Mouse (Mus musculus): ENCODE measurements at regions not wholly inside any gene's neighbourhood (a gene's known extent, or its start where the extent isn't known, plus 50 kb on each side); places are given as distances from the start of the nearest gene placed in this dataset.

GRCm38 (mm10) chr9:84178705-84179104 lies 253.8 kb downstream of the Bckdhb start:
- DNase-seq (ENCODE audit: extremely low spot score, low read depth, low spot score), result no peak

- DNase-seq (ENCODE audit: extremely low spot score, low read depth, low spot score), result no peak
Observed at GRCm38 (mm10) chr9:84179238-84179637, 254.3 kb downstream of the Bckdhb start.

GRCm38 (mm10) chr9:84183637-84184374 lies 258.9 kb downstream of the Bckdhb start:
- DNase-seq (ENCODE audit: extremely low spot score, low read depth, low spot score), result no peak

- no peak for DNase-seq (ENCODE audit: extremely low spot score, low read depth, low spot score)
Observed at GRCm38 (mm10) chr9:84187531-84187930, 262.6 kb downstream of the Bckdhb start.

- no peak for DNase-seq (ENCODE audit: extremely low spot score, low read depth, low spot score)
Observed at GRCm38 (mm10) chr9:84193405-84193804, 268.5 kb downstream of the Bckdhb start.

- no peak for DNase-seq (ENCODE audit: extremely low spot score, low read depth, low spot score)
Observed at GRCm38 (mm10) chr9:84194716-84195115, 269.8 kb downstream of the Bckdhb start.

- DNase-seq (ENCODE audit: extremely low spot score, low read depth, low spot score), result no peak
Observed at GRCm38 (mm10) chr9:84195338-84195737, 270.4 kb downstream of the Bckdhb start.

- DNase-seq (ENCODE audit: extremely low spot score, low read depth, low spot score), result no peak
Observed at GRCm38 (mm10) chr9:84200208-84200607, 275.3 kb downstream of the Bckdhb start.

- DNase-seq (ENCODE audit: extremely low spot score, low read depth, low spot score), result no peak
Observed at GRCm38 (mm10) chr9:84204056-84204455, 279.1 kb downstream of the Bckdhb start.

GRCm38 (mm10) chr9:84240491-84240975 lies 315.6 kb downstream of the Bckdhb start:
- no peak for DNase-seq (ENCODE audit: extremely low spot score, low read depth, low spot score)

- no peak for DNase-seq (ENCODE audit: extremely low spot score, low read depth, low spot score)
Observed at GRCm38 (mm10) chr9:84249765-84250164, 324.8 kb downstream of the Bckdhb start.

GRCm38 (mm10) chr9:84253022-84253991 lies 328.4 kb downstream of the Bckdhb start:
- no peak for DNase-seq (ENCODE audit: extremely low spot score, low read depth, low spot score)

- peak; percentile 41 for DNase-seq (ENCODE audit: extremely low spot score, low read depth, low spot score)
Observed at GRCm38 (mm10) chr9:84258488-84258887, 333.5 kb downstream of the Bckdhb start.

GRCm38 (mm10) chr9:84259751-84260150 lies 334.8 kb downstream of the Bckdhb start:
- no peak for DNase-seq (ENCODE audit: extremely low spot score, low read depth, low spot score)

GRCm38 (mm10) chr9:84262151-84262550 lies 337.2 kb downstream of the Bckdhb start:
- no peak for DNase-seq (ENCODE audit: extremely low spot score, low read depth, low spot score)

- DNase-seq (ENCODE audit: extremely low spot score, low read depth, low spot score), result no peak
Observed at GRCm38 (mm10) chr9:84266974-84267373, 342.0 kb downstream of the Bckdhb start.

GRCm38 (mm10) chr9:84274608-84275007 lies 349.7 kb downstream of the Bckdhb start:
- DNase-seq (ENCODE audit: extremely low spot score, low read depth, low spot score), result no peak

- no peak for DNase-seq (ENCODE audit: extremely low spot score, low read depth, low spot score)
Observed at GRCm38 (mm10) chr9:84278295-84278694, 353.4 kb downstream of the Bckdhb start.

- no peak for DNase-seq (ENCODE audit: extremely low spot score, low read depth, low spot score)
Observed at GRCm38 (mm10) chr9:84278731-84279130, 353.8 kb downstream of the Bckdhb start.

GRCm38 (mm10) chr9:84280898-84281297 lies 356.0 kb downstream of the Bckdhb start:
- no peak for DNase-seq (ENCODE audit: extremely low spot score, low read depth, low spot score)

GRCm38 (mm10) chr9:84281610-84282009 lies 356.7 kb downstream of the Bckdhb start:
- DNase-seq (ENCODE audit: extremely low spot score, low read depth, low spot score), result no peak

GRCm38 (mm10) chr9:84283296-84283695 lies 358.4 kb downstream of the Bckdhb start:
- DNase-seq (ENCODE audit: extremely low spot score, low read depth, low spot score), result no peak
